ENCODE assay signal across 23 mouse cellular contexts in the genomic region with DNA sequence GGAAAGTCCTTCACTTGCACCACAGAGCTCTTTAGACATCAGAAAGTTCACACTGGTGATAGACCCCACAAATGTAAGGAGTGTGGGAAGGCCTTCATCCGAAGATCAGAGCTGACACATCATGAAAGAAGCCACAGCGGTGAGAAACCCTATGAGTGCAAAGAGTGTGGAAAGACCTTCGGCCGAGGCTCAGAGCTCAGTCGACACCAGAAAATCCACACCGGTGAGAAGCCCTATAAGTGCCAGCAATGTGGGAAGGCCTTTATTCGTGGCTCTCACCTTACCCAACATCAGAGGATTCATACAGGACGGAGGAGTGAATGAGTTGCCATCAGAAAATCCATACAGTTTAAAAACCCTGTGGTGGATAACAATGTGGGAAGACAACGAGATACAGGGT. TPM values are rescaled to one million over a fixed set of nuclear protein-coding genes. Genes with fewer than 3 reads are reported as not detected.
DNase-seq lines count a peak whose midpoint lies in the region; ATAC-seq and TF ChIP-seq lines count a peak whose summit lies in the region.
"Had no signal": no experiment of that assay in that cellular context is flagged by ENCODE, and none has a peak within 500 bp of the region (broad histone marks: within the 10 kb centered on the region; RNA-seq: fewer than 3 reads in every experiment).

No protein-coding gene starts in this region.

- 0 out of 2 replicates have a peak, but pooled peaks have one; percentile 5 for ATAC-seq in erythroid progenitor cell, adult 5-6 weeks (replicated peaks; ENCODE audit: low FRiP score, poor library complexity, severe bottlenecking)
- ATAC-seq: CD4-positive, CD25-positive, alpha-beta regulatory T cell, adult 4 months; forebrain, embryonic 13.5 days; forebrain, embryonic 15.5 days; forebrain, postnatal 0 days had no signal

- no peak for TF ChIP-seq EP300 in MEL (IDR thresholded peaks at IDR 0.05; ENCODE audit: low read depth in 1 of 2, low read length in 2 of 2)

- no peaks in the 10 kb centered on the region for H3K79me2 ChIP-seq in MEL (ENCODE audit: control insufficient read depth, insufficient read depth, low read length, poor library complexity)

- H3K27ac ChIP-seq in MEL (ENCODE audit: control insufficient read depth, low read depth, low read length): peak overlapping the region; percentile 64
- H3K27ac ChIP-seq: embryonic facial prominence, embryonic 10.5 days; embryonic facial prominence, embryonic 12.5 days; forebrain, embryonic 13.5 days; forebrain, embryonic 15.5 days had no signal

- H3K36me3 ChIP-seq in MEL (ENCODE audit: control insufficient read depth in 1 of 2, insufficient read depth in 2 of 2, low read length in 2 of 2): peaks cover 1 to 14% of the 10 kb centered on the region in 2 experiments; a peak in 3 of 4 replicates

- H3K9ac ChIP-seq in MEL (ENCODE audit: control insufficient read depth, low read depth, low read length, poor library complexity, severe bottlenecking): no peak overlapping the region
- H3K9ac ChIP-seq: embryonic facial prominence, embryonic 12.5 days; forebrain, embryonic 13.5 days; forebrain, embryonic 15.5 days; forebrain, postnatal 0 days had no signal

- no peaks in the 10 kb centered on the region for H3K9me3 ChIP-seq in MEL (replicated peaks; ENCODE audit: insufficient read depth, low read length)
- H3K9me3 ChIP-seq: embryonic facial prominence, embryonic 10.5 days; embryonic facial prominence, embryonic 12.5 days; forebrain, embryonic 13.5 days; forebrain, embryonic 15.5 days; G1E had no signal

- peaks cover 7 to 26% of the 10 kb centered on the region in 2 experiments for H3K4me1 ChIP-seq in MEL (ENCODE audit: control insufficient read depth in 1 of 2, insufficient read depth in 2 of 2, low read length in 2 of 2)
- H3K4me1 ChIP-seq: embryonic facial prominence, embryonic 10.5 days; forebrain, embryonic 13.5 days; forebrain, embryonic 15.5 days had no signal

- H3K27me3 ChIP-seq in MEL (ENCODE audit: control insufficient read depth in 1 of 2, insufficient read depth in 2 of 2, low read length in 2 of 2): no peaks in the 10 kb centered on the region
- H3K27me3 ChIP-seq: CH12.LX; embryonic facial prominence, embryonic 12.5 days; forebrain, embryonic 13.5 days; forebrain, embryonic 15.5 days had no signal

- TF ChIP-seq CTCF in MEL (IDR thresholded peaks at IDR 0.05 in 2 of 3, conservative IDR thresholded peaks at IDR 0.05 in 1 of 3; ENCODE audit: control insufficient read depth in 1 of 3, insufficient read depth in 1 of 3, low read depth in 2 of 3, low read length in 3 of 3, poor library complexity in 1 of 3, severe bottlenecking in 1 of 3): no peak

- no peak overlapping the region for H3K4me3 ChIP-seq in MEL (ENCODE audit: control insufficient read depth in 1 of 2, insufficient read depth in 1 of 2, low read depth in 2 of 2, low read length in 2 of 2)
- H3K4me3 ChIP-seq: embryonic facial prominence, embryonic 10.5 days; embryonic facial prominence, embryonic 12.5 days; erythroblast, embryonic 14.5 days; forebrain, embryonic 13.5 days; forebrain, embryonic 15.5 days had no signal

- peak; percentile 65 for DNase-seq in heart, adult 11 months
- no peak for DNase-seq in heart, postnatal 4 days
- DNase-seq in MEL (ENCODE audit: low read depth, low spot score): no peak
- DNase-seq in c-Kit-positive CD71-positive TER-119-positive erythroid progenitor cells, embryonic 14.5 days (ENCODE audit: low spot score): no peak
- DNase-seq: adrenal gland, adult 2 months; adrenal gland, postnatal 10 days; adrenal gland, postnatal 25 days; B cell, adult 2 months; cerebellum, adult 11-12 months; cerebellum, adult 2 months; cerebellum, adult 9-10 months; cerebellum, postnatal 10 days; cerebellum, postnatal 25 days; forebrain, postnatal 0 days had no signal

- no peak for TF ChIP-seq RAD21 in MEL (IDR thresholded peaks at IDR 0.05; ENCODE audit: low read depth, low read length)

- TF ChIP-seq POLR2A in MEL (IDR thresholded peaks at IDR 0.05; ENCODE audit: control insufficient read depth in 1 of 2, insufficient read depth in 1 of 2, low read depth in 1 of 2, low read length in 2 of 2, poor library complexity in 1 of 2): no peak

TF ChIP-seq in MEL, 35 proteins besides CTCF, POLR2A, EP300 and RAD21:
- no peak for TF ChIP-seq MYC (IDR thresholded peaks at IDR 0.05; ENCODE audit: low read depth, low read length)
- no peak for TF ChIP-seq HCFC1 (IDR thresholded peaks at IDR 0.05; ENCODE audit: low read depth, low read length)
- no peak for TF ChIP-seq ZKSCAN1 (IDR thresholded peaks at IDR 0.05; ENCODE audit: low read depth, low read length)
- no peak for TF ChIP-seq KAT2A (conservative IDR thresholded peaks at IDR 0.05; ENCODE audit: low read depth, low read length)
- TF ChIP-seq POLR2AphosphoS2 (IDR thresholded peaks at IDR 0.05; ENCODE audit: low read length): no peak
- TF ChIP-seq MXI1 (IDR thresholded peaks at IDR 0.05; ENCODE audit: low read depth, low read length): no peak
- no peak for TF ChIP-seq POLR2AphosphoS5 (IDR thresholded peaks at IDR 0.05; ENCODE audit: borderline replicate concordance, low read depth, low read length)
- TF ChIP-seq ZMIZ1 (IDR thresholded peaks at IDR 0.05; ENCODE audit: low read depth, low read length): no peak
- TF ChIP-seq JUND (IDR thresholded peaks at IDR 0.05; ENCODE audit: low read depth, low read length): no peak
- TF ChIP-seq E2F4 (IDR thresholded peaks at IDR 0.05; ENCODE audit: borderline replicate concordance, low read depth, low read length): no peak
- no peak for TF ChIP-seq SIN3A (IDR thresholded peaks at IDR 0.05; ENCODE audit: low read length)
- TF ChIP-seq NRF1 (IDR thresholded peaks at IDR 0.05; ENCODE audit: insufficient read depth, low read depth, low read length, poor library complexity, severe bottlenecking): no peak
- no peak for TF ChIP-seq RCOR1 (IDR thresholded peaks at IDR 0.05; ENCODE audit: low read depth, low read length)

RNA-seq across cellular contexts. Expression of a gene that starts 27.9 kb away (rescaled TPM):
- total RNA-seq in heart, postnatal 4 days (2021): 1 to 10 TPM; 1.8 to 2.1 TPM
- total RNA-seq in MEL (2012; rRNA removed): 0.16 and 0.39 TPM in 2 replicates
- polyA plus RNA-seq in MEL (2012; ENCODE audit: insufficient read depth in 1 of 2, insufficient read length in 2 of 2, low read depth in 1 of 2, low replicate concordance in 2 of 2, missing spikeins in 1 of 2): under 1 TPM in 1 of 2 experiments, not detected in 1; 0.25 TPM
- total RNA-seq in erythroid progenitor cell, adult 5-6 weeks (2015; ENCODE audit: low replicate concordance): 1.1 TPM in 1 of 2 replicates, not detected in the other
- total RNA-seq in erythroid progenitor cell, adult 5-6 weeks (2017; ENCODE audit: low replicate concordance): 0.39 TPM in 1 of 2 replicates, not detected in the other
- polyA plus RNA-seq: erythroblast, embryonic 14.5 days; G1E had no signal

RNA-seq across cellular contexts. Expression of a gene that starts 39.6 kb away (rescaled TPM):
- total RNA-seq in heart, postnatal 4 days (2021): 10 to 100 TPM; 83.8 to 87.0 TPM
- total RNA-seq in MEL (2012; rRNA removed): 12.5 and 14.3 TPM in 2 replicates
- polyA plus RNA-seq in MEL (2012; ENCODE audit: insufficient read depth in 1 of 2, insufficient read length in 2 of 2, low read depth in 1 of 2, low replicate concordance in 2 of 2, missing spikeins in 1 of 2): 100 to 1,000 TPM in 1 of 2 experiments, 10 to 100 TPM in 1; 15.4 to 141 TPM
- 2.5 and 5.4 TPM in 2 replicates for total RNA-seq in erythroid progenitor cell, adult 5-6 weeks (2015; ENCODE audit: low replicate concordance)
- 4.1 and 4.2 TPM in 2 replicates for total RNA-seq in erythroid progenitor cell, adult 5-6 weeks (2017; ENCODE audit: low replicate concordance)

RNA-seq across cellular contexts. Expression of a gene that starts 49.4 kb away (rescaled TPM):
- total RNA-seq in heart, postnatal 4 days (2021): 1 to 10 TPM in 1 of 2 experiments, under 1 TPM in 1; 0.23 to 1.0 TPM
- 2.2 and 2.4 TPM in 2 replicates for total RNA-seq in MEL (2012; rRNA removed)
- polyA plus RNA-seq in MEL (2012; ENCODE audit: insufficient read depth in 1 of 2, insufficient read length in 2 of 2, low read depth in 1 of 2, low replicate concordance in 2 of 2, missing spikeins in 1 of 2): 1 to 10 TPM in 1 of 2 experiments, not detected in 1; 2.0 TPM
- 0.84 and 4.0 TPM in 2 replicates for total RNA-seq in erythroid progenitor cell, adult 5-6 weeks (2015; ENCODE audit: low replicate concordance)
- 0.64 and 2.4 TPM in 2 replicates for total RNA-seq in erythroid progenitor cell, adult 5-6 weeks (2017; ENCODE audit: low replicate concordance)
- polyA plus RNA-seq: erythroblast, embryonic 14.5 days had no signal
